Comparison of ENCODE assay signal across 27 mouse cellular contexts in the genomic region with DNA sequence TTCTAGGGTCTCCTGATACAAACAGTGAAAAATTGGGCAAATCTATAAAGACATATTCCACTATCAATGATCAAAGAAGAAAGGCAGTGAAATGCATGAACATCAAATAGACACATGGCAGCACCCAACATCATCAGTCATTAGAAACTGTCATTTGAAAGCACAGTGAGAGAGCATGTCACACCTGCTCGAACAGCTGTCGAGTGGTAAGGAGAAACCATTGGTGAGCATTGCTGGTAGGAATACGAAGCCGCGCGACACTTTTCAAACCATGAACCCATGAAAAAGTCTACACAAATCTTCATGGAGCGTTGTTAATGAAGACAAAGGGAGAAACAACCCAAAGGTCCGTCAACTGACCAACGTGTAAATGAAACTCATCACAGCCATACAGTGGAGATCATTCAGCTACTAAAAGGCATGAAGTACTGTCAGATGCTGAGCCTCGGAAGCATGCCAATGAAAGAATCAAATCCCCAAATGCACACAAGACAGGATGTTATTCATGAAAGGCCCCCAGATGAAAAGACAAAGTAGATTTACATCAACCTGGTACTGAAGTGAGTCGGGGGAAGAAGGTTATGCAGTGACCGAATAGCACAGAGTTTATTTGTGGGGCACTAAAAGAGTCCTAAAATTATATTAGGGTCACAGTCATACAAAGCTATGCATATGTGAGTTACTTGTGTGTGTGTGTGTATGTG. TPM values are rescaled to one million over a fixed set of nuclear protein-coding genes. Genes with fewer than 3 reads are reported as not detected.
DNase-seq lines count a peak whose midpoint lies in the region; TF ChIP-seq lines count a peak whose summit lies in the region.
"Had no signal": no experiment of that assay in that cellular context is flagged by ENCODE, and none has a peak within 500 bp of the region (broad histone marks: within the 10 kb centered on the region; RNA-seq: fewer than 3 reads in every experiment).

No protein-coding gene starts in this region.

- TF ChIP-seq CTCF in kidney, adult 2 months (conservative IDR thresholded peaks at IDR 0.05; ENCODE audit: insufficient read depth, insufficient read length, low read depth, low read length) = no peak

- no peak overlapping the region for H3K27ac ChIP-seq in kidney, adult 2 months (ENCODE audit: insufficient read depth, low read depth, low read length)
- H3K27ac ChIP-seq: embryonic facial prominence, embryonic 10.5 days; embryonic facial prominence, embryonic 13.5 days; forebrain, embryonic 12.5 days; forebrain, embryonic 15.5 days; hindbrain, embryonic 10.5 days; hindbrain, embryonic 13.5 days; intestine, embryonic 15.5 days had no signal

- H3K79me2 ChIP-seq in myocyte (ENCODE audit: control insufficient read depth, insufficient read depth) = no peaks in the 10 kb centered on the region

- peak; percentile 31 for DNase-seq in thymus, postnatal 0 days (ENCODE audit: low spot score)
- no peak for DNase-seq in thymus, postnatal 36 days
- DNase-seq in CD4-positive, CD25-positive, alpha-beta regulatory T cell, adult 2 months (ENCODE audit: low read depth, low spot score) = peak; percentile 35
- DNase-seq in gastrocnemius, postnatal 25 days = no peak
- no peak for DNase-seq in kidney, adult 2 months
- DNase-seq: adrenal gland, adult 2 months; adrenal gland, postnatal 14 days; B cell, adult 2 months; cerebellum, adult 11 months; cerebellum, adult 2 months; cerebellum, postnatal 10 days; cerebellum, postnatal 36 days; embryo, embryonic 11 days; gastrocnemius, postnatal 36 days had no signal

- H3K4me3 ChIP-seq in myocyte = no peak overlapping the region
- H3K4me3 ChIP-seq in kidney, adult 2 months (ENCODE audit: insufficient read depth, low read depth, low read length) = no peak overlapping the region
- H3K4me3 ChIP-seq: embryonic facial prominence, embryonic 10.5 days; embryonic facial prominence, embryonic 13.5 days; erythroblast, embryonic 14.5 days; forebrain, embryonic 12.5 days; forebrain, embryonic 15.5 days; hindbrain, embryonic 10.5 days; hindbrain, embryonic 13.5 days; intestine, embryonic 15.5 days had no signal

- H3ac ChIP-seq in myocyte (ENCODE audit: control insufficient read depth, insufficient read length) = no peak overlapping the region

- H3K4me2 ChIP-seq in myocyte (ENCODE audit: low read depth) = no peak overlapping the region
- H3K4me2 ChIP-seq: embryonic facial prominence, embryonic 13.5 days; forebrain, embryonic 12.5 days; forebrain, embryonic 15.5 days; heart, embryonic 11.5 days; hindbrain, embryonic 13.5 days; intestine, embryonic 15.5 days had no signal

- WGBS in kidney, adult 2 months = 93% methylated on average over 12 of the region's 12 CpGs

- TF ChIP-seq POLR2A in myocyte (IDR thresholded peaks at IDR 0.05; ENCODE audit: insufficient read length, low read depth) = no peak
- TF ChIP-seq POLR2A in kidney, adult 2 months (IDR thresholded peaks at IDR 0.05; ENCODE audit: low read depth, low read length) = no peak

- no peaks in the 10 kb centered on the region for H3K27me3 ChIP-seq in myocyte (ENCODE audit: control insufficient read depth, insufficient read depth, insufficient read length)
- H3K27me3 ChIP-seq in kidney, adult 2 months (replicated peaks; ENCODE audit: control insufficient read depth, insufficient read depth, low read length) = no peaks in the 10 kb centered on the region
- H3K27me3 ChIP-seq: CH12.LX; embryonic facial prominence, embryonic 13.5 days; forebrain, embryonic 12.5 days; forebrain, embryonic 15.5 days; hindbrain, embryonic 13.5 days; intestine, embryonic 15.5 days; Patski had no signal

- H3K4me1 ChIP-seq in kidney, adult 2 months (ENCODE audit: control insufficient read depth, insufficient read depth, low read length) = no peaks in the 10 kb centered on the region
- H3K4me1 ChIP-seq: embryonic facial prominence, embryonic 10.5 days; embryonic facial prominence, embryonic 13.5 days; forebrain, embryonic 12.5 days; forebrain, embryonic 15.5 days; hindbrain, embryonic 10.5 days; intestine, embryonic 15.5 days had no signal

- no peaks in the 10 kb centered on the region for H3K36me3 ChIP-seq in myocyte (ENCODE audit: control insufficient read depth, insufficient read depth)
- H3K36me3 ChIP-seq in kidney, adult 2 months (ENCODE audit: control insufficient read depth, insufficient read depth, low read length) = no peaks in the 10 kb centered on the region
- H3K36me3 ChIP-seq: embryonic facial prominence, embryonic 10.5 days; embryonic facial prominence, embryonic 13.5 days; forebrain, embryonic 12.5 days; forebrain, embryonic 15.5 days; G1E; hindbrain, embryonic 10.5 days; hindbrain, embryonic 13.5 days; intestine, embryonic 15.5 days had no signal

TF ChIP-seq in myocyte, 11 proteins besides CTCF, POLR2A, EP300 and RAD21:
- no peak for TF ChIP-seq USF1 (IDR thresholded peaks at IDR 0.05; ENCODE audit: low read depth)
- no peak for TF ChIP-seq SRF (IDR thresholded peaks at IDR 0.05; ENCODE audit: control insufficient read depth, insufficient read length, low read depth)
- no peak for TF ChIP-seq TCF12 (IDR thresholded peaks at IDR 0.05; ENCODE audit: insufficient read depth, poor library complexity, severe bottlenecking)
- TF ChIP-seq MAX (IDR thresholded peaks at IDR 0.05; ENCODE audit: low read depth) = no peak
- peak in 2 of 3 experiments; percentile 53 to 60 for TF ChIP-seq MYOD1 (IDR thresholded peaks at IDR 0.05; ENCODE audit: control insufficient read depth in 1 of 3, insufficient read length in 2 of 3, low read depth in 2 of 3)
- no peak for TF ChIP-seq TCF3 (IDR thresholded peaks at IDR 0.05; ENCODE audit: insufficient read length, low read depth)
- TF ChIP-seq CEBPB (IDR thresholded peaks at IDR 0.05; ENCODE audit: insufficient read depth, poor library complexity, severe bottlenecking) = no peak
- no peak for TF ChIP-seq REST (IDR thresholded peaks at IDR 0.05; ENCODE audit: insufficient read depth, insufficient read length)
- TF ChIP-seq E2F4 (IDR thresholded peaks at IDR 0.05; ENCODE audit: insufficient read depth) = no peak
- no peak for TF ChIP-seq POLR2AphosphoS2 (IDR thresholded peaks at IDR 0.05; ENCODE audit: insufficient read length, low read depth)
- peak in 1 of 3 experiments; percentile 34 for TF ChIP-seq MYOG (IDR thresholded peaks at IDR 0.05; ENCODE audit: control insufficient read depth in 1 of 3, insufficient read depth in 1 of 3, insufficient read length in 2 of 3, low read depth in 2 of 3)

RNA-seq across cellular contexts. Expression of a gene that starts 5.4 kb away (rescaled TPM):
- polyA plus RNA-seq in thymus, postnatal 0 days (2015; fragmentation: Nextera tagmentation; extraction: Ambion mirVana) = 16.3 and 18.6 TPM in 2 replicates
- polyA plus RNA-seq in myocyte (2012; fragmentation: generic; extraction: Trizol) = 1.3 TPM
- total RNA-seq in gastrocnemius, postnatal 25 days (2021) = 1 to 10 TPM; 2.8 to 4.9 TPM
- polyA plus RNA-seq in kidney, adult 2 months (2012; rRNA removed) = 1.4 and 3.7 TPM in 2 replicates
- polyA plus RNA-seq: G1E had no signal

Comparison
In these comparisons a context has a peak if more than half of its experiments do, and no peak if none do; other contexts are left out.
1. DNase-seq: peak in thymus, postnatal 0 days (single experiment) and CD4-positive, CD25-positive, alpha-beta regulatory T cell, adult 2 months (single experiment); none in thymus, postnatal 36 days (0 of 2), gastrocnemius, postnatal 25 days (single experiment) and kidney, adult 2 months (single experiment).